Mouse (Mus musculus) frontal cortex, adult 2 months (tissue): ENCODE data around the gene Prrc2b. TPM values are rescaled to one million over a fixed set of nuclear protein-coding genes. Genes with fewer than 3 reads are reported as not detected.
A peak's percentile ranks its signal among the peaks of the same experiment; 100 is the strongest.

Experiments
- DNase-seq, 2 experiments: peaks; one replicate each; pipeline ENCODE4 v3.0.0; 2022; ENCODE audit warnings: low spot score in 1 of 2; ENCODE audit errors: extremely low spot score in 1 of 2
- polyA plus RNA-seq: library from polyadenylated mRNA; depleted of rRNA; stranded (reverse); fragments of >200 nt; gene quantifications from 2 replicates; pipeline ENCODE4 v1.2.3, GENCODE M21; 2012

The Prrc2b gene
- polyA plus RNA-seq, 1 experiment: 118 TPM

DNA sequence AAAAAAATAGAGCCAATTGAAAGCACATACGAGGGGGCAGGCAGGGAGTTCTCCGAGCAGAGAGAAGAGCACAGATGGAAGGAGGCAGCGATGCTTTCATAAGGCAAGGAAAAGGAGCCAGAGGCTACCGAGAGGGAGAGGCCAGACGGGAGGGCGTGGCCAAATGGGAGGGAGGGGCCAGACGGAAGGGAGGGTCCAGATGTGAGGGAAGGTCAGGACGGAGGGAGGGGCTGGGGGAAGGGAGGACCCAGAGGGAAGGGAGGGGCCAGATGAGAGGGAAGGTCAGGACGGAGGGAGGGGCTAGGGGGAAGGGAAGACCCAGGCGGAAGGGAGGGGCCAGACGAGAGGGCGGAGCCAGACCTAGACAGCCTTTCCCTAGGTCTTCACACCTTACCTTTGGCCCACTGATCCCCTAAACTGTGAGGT, 18.3 kb upstream of the Prrc2b start:
- DNase-seq: no peak

DNA sequence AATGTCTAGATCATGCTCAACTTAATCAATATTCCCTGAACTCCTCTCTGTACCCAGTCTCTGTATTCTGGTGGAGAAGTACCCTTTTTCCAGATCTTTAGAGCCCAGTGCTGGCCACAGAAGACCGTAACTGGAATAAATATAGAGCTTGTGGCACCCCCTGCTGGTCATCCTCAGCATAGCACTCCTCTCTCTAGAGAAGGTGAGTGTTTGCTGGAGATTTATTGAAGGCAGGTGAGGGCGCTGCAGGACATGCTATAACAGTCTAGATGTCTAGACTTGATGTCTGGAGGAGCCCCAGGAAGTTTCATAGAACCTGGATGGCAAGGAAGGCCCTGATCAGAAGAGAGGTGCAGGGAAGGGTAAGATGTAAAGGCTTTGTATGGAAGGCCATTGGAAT, 16.8 kb upstream of the Prrc2b start:
- peak; percentile 84 to 98 for DNase-seq

DNA sequence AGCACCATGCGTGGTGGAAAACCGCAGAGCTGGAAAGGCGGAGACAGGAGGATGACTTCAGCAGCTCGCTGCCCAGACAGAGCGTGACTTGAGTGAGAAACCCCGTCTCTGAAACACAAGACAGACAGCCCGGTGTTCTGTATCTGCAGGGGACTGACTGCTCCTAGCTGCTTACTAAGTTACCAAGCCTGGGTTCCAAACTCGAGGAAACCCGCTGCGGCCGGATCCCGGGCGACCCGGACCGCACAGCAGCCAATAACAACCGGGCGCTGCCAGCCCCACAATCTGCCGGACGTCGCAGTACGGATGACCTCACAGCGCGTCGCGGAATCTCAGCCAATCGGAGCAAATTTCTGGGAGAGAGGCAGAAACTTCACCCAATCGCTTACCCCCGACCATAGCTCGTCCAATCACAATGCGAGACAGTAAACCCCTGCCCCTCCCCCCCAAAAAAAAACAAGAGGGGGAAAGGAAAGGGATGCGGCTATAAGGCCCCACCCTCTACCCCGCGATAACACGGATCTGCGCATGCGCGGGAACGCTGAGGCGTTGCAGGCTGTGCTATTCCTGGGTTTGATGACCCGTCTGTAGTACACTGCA, 13.1 kb upstream of the Prrc2b start:
- DNase-seq: peak; percentile 98

DNA sequence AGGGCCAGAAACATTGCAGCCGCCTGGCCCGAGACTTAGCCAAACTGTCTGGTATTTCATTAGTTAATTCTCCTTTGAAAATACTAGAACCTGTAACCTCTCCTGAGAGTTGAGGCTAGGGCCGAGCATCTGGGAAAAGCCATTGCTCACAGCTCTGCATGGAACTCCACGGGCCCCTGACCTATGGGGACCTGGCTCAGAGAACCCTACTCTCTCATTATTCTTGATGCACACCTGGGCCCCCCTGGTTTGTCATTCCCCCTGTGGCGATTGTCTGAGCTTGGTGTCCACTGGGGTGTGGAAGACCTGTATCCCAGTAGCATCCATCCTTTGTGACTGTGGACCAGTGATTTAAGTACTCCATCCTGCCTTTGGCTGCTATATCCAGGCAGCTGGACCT, 11.5 kb upstream of the Prrc2b start:
- no peak for DNase-seq

DNA sequence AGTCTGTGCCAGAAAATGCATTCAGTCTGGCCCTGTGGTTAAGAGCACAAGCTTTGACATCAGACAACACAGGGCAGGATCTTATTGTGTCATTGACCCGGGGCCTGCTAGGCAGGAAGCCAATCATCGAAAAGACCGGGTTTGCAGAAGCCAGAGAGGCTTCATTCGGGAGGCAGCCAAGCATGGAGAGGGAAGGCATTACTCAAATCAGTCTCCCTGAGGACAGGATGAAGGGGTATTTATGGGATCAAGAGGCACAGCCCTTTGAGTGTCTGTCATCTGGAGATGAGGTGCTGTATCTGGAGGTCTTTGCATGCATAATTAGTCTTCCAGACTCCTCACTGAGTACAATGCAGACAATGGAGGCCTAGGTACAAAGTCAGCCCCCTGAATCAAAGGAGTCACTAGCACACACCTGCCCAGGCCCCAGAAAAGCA, 10.4 kb upstream of the Prrc2b start:
- no peak for DNase-seq

DNA sequence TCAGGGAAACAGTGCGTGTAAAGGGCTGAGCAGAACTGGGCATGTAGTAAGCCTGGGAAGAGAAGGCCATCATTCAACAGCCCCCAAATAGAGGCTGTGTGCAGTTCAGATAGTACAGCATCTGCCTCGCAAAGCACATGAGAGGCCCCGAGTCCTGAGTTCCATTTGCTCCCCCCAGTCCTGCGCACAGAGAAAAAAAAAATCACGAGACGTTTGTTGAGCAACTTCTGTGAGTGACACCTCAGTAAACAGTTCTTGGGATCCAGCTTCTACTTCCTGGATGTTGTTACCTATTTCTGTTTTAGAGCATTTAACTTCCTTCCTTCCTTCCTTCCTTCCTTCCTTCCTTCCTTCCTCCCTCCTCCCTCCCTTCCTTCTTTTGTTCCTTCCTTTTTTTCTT, 9.3 kb upstream of the Prrc2b start:
- no peak for DNase-seq

DNA sequence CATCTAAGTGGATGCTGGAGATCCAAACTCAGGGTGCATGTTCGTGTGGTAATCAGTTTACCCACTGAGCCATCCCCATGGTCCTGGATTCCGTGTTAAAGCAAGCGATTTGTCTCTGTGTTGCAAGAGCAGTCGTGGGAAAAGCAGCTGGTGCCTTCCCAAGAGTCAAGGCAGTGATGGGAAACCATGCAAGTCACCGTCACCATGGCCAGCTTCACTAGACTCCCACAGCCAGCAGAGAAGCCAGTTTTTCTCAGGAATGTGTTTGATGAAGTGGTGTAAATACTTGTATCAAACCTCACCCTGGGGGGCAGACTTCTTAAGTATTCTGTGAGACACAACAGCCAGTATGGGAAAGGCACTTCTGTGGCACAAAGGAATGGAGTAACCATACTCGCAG, 8.5 kb upstream of the Prrc2b start:
- no peak for DNase-seq

DNA sequence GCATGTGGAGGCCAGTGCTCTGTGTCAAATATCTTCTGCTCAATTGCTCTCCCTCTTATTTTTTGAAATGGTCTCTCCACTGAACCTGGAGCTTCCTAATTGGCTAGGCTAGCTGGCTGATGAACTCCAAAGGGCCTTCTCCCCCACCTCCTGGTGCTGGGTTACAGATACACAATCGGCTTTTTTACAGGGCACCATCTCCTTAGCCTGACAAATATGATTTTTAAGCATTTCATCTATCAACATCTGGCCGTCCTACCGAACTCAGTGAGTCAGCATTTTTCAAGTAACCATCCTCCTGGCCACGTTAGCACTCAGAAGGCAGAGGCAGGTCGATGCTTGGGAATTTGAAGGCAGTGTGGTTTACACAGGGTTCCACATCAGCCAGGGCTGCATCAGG, 6.2 kb upstream of the Prrc2b start:
- DNase-seq: no peak

DNA sequence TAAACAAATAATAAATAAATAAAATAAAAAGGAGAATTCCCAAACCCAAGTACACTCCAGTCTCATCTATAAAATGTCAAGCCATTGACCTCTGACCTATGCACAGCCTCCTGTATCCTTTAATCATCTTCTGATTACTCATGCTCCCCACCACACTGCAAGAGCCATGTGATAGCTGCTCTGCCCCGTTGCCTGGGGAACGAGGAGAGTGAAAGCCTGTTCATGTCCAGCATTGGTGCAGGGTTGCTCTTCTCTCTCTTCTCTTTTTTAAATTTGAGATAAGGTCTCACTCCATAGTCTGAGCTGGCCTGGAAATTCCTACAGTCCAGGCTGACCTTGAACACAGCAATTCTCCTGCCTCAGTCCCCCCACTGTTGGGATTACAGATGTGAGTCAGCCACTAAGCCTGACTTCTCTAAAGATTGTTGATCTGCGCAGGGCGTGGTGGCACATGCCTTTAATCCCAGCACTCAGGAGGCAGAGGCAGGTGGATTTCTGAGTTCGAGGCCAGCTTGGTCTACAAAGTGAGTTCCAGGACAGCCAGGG, 4.2 kb upstream of the Prrc2b start:
- DNase-seq: no peak

DNA sequence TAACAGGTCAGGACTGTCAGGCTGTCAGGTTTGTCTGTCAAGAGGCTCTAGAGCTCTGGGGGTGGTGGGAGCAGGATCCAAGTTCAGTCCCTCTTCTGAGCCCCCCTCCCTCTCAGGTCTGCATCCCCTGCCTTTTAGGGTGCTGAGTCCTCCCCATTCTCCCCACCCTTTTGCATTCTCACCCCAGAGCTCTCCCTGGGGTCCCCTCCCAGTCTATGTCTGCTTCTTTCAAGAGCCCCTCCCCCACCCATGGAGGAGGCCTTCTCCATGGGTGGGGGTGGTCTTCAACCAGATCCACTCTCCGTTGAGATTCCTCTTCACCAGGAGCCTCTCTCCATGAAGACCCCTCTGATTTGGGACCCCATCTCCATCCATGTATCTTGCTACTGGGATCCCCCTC, 747 bp upstream of the Prrc2b start:
- no peak for DNase-seq

DNA sequence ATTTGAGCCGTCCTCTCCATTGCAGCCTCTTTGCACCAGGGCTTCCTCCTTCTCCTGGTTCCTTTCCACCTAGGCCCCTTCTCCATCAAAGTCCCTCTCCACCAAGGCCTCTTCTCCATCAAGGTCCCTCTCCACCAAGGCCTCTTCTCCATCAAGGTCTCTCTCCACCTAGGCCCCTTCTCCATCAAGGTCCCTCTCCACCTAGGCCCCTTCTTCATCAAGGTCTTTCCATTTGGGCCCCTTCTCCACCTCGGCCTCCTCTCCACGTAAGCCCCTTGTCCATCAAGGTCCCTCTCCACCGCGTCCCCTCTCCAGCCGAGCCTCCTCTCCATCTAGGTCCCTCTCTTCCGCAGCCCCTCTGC, 339 bp upstream of the Prrc2b start:
- no peak for DNase-seq

DNA sequence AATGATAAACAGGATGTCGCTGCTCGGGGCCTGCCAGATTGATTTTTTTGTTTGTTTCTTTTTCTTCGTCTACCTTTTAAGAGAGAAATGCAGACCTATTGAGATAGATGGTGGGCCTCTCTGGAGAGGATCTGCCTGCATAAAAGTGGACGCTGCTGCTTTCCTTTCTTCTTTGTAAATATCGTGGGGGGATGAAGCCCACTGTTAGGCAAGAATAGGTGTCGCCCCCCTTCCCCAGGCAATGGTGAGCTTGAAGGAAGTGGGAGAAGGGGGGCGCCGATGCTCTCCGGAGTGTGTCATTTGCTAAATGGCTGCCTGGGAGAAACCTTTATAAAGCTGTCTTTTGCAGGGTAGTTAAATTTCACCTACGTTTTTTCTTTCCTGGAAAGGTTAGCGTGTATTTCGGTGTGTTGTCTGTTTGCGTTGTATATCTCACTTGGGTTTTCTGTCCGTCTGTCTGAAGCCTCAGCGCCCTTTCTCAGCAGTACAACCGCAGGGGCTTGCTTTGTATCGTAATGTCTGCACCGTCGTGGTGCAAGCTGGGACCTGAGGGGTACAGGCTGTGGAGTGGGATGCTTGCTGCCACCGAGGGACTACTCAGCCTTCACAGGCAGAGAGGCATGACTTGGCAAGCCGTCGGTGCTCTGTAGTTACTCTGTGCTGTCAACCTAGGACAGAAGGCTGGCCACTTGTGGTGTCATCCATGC, 931 bp downstream of the Prrc2b start:
- DNase-seq: peak in 1 of 2 experiments; percentile 48

DNA sequence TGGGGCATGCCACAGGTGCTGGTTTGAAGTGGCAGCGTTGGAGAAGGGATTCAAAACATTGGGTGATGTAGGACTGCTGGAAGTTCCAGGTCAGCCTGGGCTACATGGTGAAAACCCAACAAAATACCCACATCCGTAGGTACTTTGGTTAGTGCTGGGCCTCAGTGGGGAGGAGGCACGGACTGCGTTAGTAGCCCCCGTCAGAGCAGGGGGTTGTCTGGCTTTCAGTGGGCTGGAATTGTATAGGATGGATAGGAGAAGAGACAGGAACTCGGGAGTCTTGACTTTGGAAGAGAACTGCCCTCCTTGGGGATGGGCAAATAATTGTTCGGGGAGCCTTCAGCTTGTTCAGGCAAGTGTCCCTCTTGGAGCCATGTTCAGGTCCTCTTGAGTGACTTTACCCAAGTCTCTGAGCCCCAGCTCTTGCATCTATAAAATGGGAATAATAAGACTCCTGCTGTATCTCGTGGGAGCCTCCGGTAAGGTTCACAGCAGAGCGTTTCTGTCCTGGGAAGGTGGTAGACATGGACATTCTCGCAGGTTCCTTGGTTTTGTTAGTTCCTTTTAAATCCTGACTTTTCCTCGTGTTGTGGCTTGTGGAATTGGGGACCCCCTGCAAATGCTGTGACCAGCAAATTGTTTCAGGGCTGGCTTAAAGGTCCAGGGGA, 1.6 kb downstream of the Prrc2b start:
- no peak for DNase-seq

DNA sequence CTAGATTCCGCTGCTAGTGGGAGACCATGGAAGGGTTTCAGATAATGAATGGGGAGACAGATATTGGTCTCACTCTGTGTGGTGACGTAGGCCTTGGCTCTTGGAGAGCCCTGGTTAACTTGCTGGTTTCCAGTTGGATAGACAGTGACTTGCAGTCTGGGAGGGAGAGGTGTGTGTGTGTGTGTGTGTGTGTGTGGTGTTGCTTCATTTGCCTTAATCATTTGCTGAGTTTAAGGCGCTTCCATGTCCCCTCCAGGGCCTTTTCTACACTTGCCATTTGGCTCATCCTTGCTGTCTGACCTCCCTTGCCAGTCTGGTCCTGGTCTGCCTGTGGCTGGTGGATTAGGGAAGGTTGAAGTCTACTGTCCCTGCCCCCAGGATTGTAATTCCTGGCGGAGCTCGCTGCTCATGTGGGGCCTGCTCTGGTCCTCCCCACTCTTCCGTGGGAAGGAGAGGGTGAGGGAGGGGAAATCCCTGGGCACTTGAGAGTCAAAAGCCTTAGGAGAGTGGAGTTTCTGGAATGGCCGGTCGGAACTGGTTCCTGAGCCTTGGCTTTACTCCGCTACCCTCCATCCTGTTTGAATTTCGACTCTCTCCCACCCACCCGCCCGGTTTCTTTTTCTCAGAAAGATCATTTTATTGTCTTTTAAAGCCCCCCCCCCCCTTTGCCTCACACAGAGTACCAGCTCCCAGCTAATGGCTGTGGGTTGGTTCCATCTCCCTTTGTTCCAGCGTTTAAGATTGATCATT, 2.3 kb downstream of the Prrc2b start:
- no peak for DNase-seq

DNA sequence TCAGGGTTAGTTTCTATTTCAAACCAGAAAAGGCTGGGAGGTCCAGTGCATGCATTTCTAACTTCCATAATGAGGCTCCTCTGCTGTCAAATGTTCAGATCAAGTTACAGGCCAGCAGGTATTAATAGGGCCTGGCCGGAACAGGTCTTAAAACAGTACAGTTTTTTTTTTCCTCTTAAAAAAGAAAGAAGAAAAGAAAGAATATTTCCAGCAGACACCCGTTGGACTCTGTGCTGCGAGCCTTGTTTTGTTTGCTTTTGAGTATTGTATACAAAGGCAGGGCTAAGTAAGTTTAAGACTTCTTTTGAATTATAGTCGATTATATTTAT, 2.9 kb downstream of the Prrc2b start:
- DNase-seq: no peak

DNA sequence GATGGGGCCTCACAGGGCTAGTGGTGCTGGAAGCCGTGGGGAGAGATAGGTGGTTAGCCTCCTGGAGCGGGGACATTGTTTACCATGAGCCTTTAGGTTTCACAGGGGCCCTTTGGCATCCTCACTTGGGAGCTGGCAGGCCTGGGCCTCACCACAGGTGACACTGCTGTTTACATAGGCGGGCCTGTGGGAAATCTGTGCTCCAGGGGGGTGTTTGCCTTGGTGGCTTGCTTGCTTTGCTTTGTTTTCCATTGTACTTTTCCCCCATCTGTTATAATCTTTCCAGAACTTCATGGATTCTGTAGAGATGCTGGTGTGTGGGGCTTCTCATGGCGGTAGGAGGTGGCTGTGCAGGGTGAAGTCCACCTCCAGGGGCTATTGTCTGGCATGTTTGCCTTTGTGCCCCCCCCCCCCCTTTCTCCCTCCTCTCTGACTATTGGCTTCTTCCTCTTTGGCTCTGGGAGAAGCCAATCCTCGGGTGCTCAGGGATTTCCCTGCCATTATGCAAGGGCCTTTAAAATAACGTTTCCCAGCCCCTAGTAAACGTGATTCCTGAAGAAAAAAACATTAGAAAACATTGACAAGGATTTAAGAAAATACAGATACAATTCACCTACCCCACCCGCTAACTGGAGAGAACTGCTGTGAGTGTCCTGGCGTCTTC, 3.6 kb downstream of the Prrc2b start:
- no peak for DNase-seq

DNA sequence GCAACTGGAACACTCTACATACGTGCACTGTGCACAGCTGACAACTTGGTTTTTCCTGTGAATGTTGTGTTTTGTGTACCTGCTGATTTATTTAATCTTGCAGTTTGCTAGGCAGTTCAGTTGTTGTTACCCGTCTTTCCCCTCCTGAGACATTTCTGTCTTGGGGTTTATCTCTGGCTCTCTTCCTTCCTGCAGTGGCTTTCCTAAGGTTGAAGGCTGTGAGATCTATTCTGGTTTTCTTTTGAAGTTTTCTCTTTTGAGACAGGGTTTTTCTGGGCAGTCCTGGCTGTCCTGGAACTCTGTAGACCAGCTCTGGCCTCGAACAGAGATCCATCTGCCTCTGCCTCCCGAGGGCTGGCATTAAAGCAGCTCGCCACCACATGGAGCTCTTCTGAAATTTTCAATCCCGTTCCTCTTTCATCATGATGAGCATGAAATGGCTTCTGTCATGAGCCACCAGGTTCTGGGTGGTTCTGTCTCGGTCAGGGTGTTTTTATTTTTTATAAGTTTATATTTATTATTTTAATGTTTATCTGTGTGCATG, 4.2 kb downstream of the Prrc2b start:
- no peak for DNase-seq

DNA sequence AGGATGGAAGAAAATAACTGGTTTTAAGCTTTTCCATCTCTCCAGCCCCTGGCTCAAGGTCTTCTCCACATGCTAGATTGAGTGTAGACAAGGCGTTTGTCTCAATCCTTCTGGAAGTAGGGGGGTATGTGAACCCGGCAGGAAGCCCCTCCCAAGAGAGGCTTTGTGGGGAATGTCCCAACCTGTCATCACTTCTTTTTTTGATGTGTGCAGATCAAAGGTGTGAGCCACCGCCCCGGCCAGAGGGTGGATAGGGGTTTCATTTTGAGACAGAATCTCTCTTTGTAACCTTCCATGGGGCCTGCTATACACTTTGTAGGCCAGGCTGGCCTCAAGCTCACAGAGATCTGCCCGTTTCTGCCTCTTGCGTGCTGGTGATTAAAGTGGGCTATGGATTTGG, 4.7 kb downstream of the Prrc2b start:
- DNase-seq: no peak

DNA sequence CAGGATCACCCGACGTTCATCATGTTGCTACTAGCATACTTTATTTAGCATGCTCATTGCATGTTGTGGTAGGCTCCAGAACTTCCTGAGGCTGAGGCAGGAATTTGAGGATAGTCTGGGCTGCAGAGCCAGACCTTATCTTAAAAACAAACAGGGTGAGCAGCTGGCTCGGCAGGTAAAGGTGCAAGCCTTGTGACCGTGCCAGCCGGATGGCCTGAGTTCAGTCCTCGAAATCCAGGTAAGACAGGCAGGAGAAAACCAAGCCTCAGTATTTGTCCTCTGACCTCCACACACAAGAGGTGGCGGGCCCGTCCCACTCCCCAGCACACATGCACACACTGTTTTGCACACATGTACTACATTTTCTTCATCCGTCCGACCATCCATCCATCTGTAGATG, 5.8 kb downstream of the Prrc2b start:
- no peak for DNase-seq

DNA sequence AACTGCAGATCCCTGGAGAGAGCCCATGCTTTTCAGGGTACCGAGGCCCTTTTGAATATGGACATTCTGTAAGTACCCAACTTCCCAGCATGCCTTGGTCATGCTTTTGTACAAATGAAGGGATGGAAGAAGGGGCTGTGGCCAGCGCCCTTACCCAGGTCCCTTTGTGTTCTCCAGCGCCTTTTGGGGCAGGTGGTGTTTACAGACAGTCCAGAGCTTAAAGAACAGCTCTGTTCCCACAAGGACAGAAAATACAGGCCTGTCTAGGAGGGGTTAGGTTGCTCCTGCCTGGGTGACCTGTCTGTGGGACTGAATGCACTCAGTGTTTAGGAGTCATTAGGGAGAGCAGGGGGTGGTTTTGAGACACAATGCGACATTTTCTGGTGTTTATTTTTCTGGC, 6.4 kb downstream of the Prrc2b start:
- no peak for DNase-seq
